Mouse (Mus musculus) lung, postnatal 0 days (tissue): ENCODE measurements around the gene Pigz. TPM values are rescaled to one million over a fixed set of nuclear protein-coding genes. Genes with fewer than 3 reads are reported as not detected.
"Not testable (repeated sequence)": the region's sequence is repeated elsewhere in the genome, so short reads cannot be mapped to it uniquely, and the experiment has no call there.

Experiments
- ATAC-seq: fragments of 200-750 bp; cut with Nextera tagmentation; 2 replicates; pipeline ENCODE4 v1.8.0; 2017; ENCODE audit warnings: moderate library complexity
- DNase-seq: peaks from one replicate; pipeline ENCODE4 v3.0.0-alpha.2; 2016; ENCODE audit warnings: low spot score
- H3K27ac ChIP-seq: fragments of 300-500 bp; sonication (generic); 2 replicates; pipeline ENCODE4 v1.5.1; 2014; ENCODE audit warnings: antibody characterized with exemption, mild to moderate bottlenecking, low read length, mixed read lengths
- H3K27me3 ChIP-seq: fragments of 300-500 bp; sonication (generic); replicated peaks from 2 replicates; pipeline ENCODE4 v1.6.1; 2014; ENCODE audit warnings: low read length, mixed read lengths; ENCODE audit not compliant: insufficient read depth
- H3K36me3 ChIP-seq: fragments of 300-500 bp; sonication (generic); 2 replicates; pipeline ENCODE4 v1.6.1; 2014; ENCODE audit warnings: low read length, mixed read lengths; ENCODE audit not compliant: insufficient read depth
- H3K4me1 ChIP-seq: fragments of 300-500 bp; sonication (generic); 2 replicates; pipeline ENCODE4 v1.6.1; 2014; ENCODE audit warnings: antibody characterized with exemption, low read depth, low read length, mixed read lengths; ENCODE audit not compliant: insufficient read depth
- H3K4me2 ChIP-seq: fragments of 300-500 bp; sonication (generic); replicated peaks from 2 replicates; pipeline ENCODE4 v1.6.1; 2014; ENCODE audit warnings: low read depth, mild to moderate bottlenecking, low read length, moderate library complexity, mixed read lengths
- H3K4me3 ChIP-seq: fragments of 300-500 bp; sonication (generic); 2 replicates; pipeline ENCODE4 v1.5.1; 2014; ENCODE audit warnings: low read depth, low read length
- H3K9ac ChIP-seq: fragments of 300-500 bp; sonication (generic); replicated peaks from 2 replicates; pipeline ENCODE4 v1.6.1; 2014; ENCODE audit warnings: low read depth, mild to moderate bottlenecking
- H3K9me3 ChIP-seq: fragments of 300-500 bp; sonication (generic); 2 replicates; pipeline ENCODE4 v1.6.1; 2016; ENCODE audit warnings: low read length, mixed read lengths
- CTCF ChIP-seq: IDR thresholded peaks from 2 replicates; pipeline ENCODE4 v1.5.1; 2016; ENCODE audit warnings: antibody characterized with exemption, mild to moderate bottlenecking
- EP300 ChIP-seq: IDR thresholded peaks from 2 replicates; pipeline ENCODE4 v1.6.1; 2016; ENCODE audit warnings: antibody characterized with exemption, mild to moderate bottlenecking, control low read depth
- WGBS: fragments of 180-500 bp; shearing (Covaris S2); extraction: QIAGEN DNeasy Blood & Tissue Kit; methylation state at CpG from one replicate; pipeline ENCODE4 v1.1.7; 2014; 5-methylcytosine and 5-hydroxymethylcytosine counted together
- polyA plus RNA-seq: library from polyadenylated mRNA; unstranded; fragments of >200 nt; fragmentation: Nextera tagmentation; extraction: Ambion mirVana; gene quantifications from 2 replicates; pipeline ENCODE4 v1.2.1, GENCODE M21; 2015

Gene Pigz
- polyA plus RNA-seq, 1 experiment from 2014 or later: 0.30 TPM

GRCm38 (mm10) chr16:31945372-31945771, 11.7 kb downstream of the Pigz start:
- TF ChIP-seq EP300 (no peak), CTCF (no peak)
- ATAC-seq (no peak), DNase-seq (no peak)
- no peak overlapping the region for H3K27ac ChIP-seq
- H3K27me3 ChIP-seq: no peaks in the 10 kb centered on the region
- no peak overlapping the region for H3K9ac ChIP-seq
- 77% methylated on average over 6 of the region's 6 CpGs for WGBS
- no peak overlapping the region for H3K4me3 ChIP-seq
- H3K4me1 ChIP-seq: peaks cover 14% of the 10 kb centered on the region
- H3K36me3 ChIP-seq: no peaks in the 10 kb centered on the region
- no peaks in the 10 kb centered on the region for H3K9me3 ChIP-seq
- H3K4me2 ChIP-seq: no peak overlapping the region

GRCm38 (mm10) chr16:31945986-31946385, 12.3 kb downstream of the Pigz start:
- peaks cover 14% of the 10 kb centered on the region for H3K4me1 ChIP-seq
- H3K27me3 ChIP-seq, H3K36me3 ChIP-seq, H3K27ac ChIP-seq, ATAC-seq, DNase-seq, H3K9ac ChIP-seq, H3K9me3 ChIP-seq, H3K4me2 ChIP-seq, H3K4me3 ChIP-seq: not testable (repeated sequence)
- WGBS: 85% methylated on average over 6 of the region's 6 CpGs

- ATAC-seq (no peak), DNase-seq (no peak)
- WGBS: 18% methylated on average over 8 of the region's 8 CpGs
- Histone ChIP-seq H3K27me3 (no peaks in the 10 kb centered on the region), H3K4me2 (peak overlapping the region; percentile 69), H3K27ac (peak overlapping the region; percentile 90), H3K4me1 (peaks cover 14% of the 10 kb centered on the region), H3K4me3 (peak overlapping the region; percentile 95), H3K9ac (peak overlapping the region; percentile 92), H3K36me3 (0 out of 2 replicates have a peak, but pooled peaks cover 3% of the 10 kb centered on the region), H3K9me3 (no peaks in the 10 kb centered on the region)
- no peak for TF ChIP-seq EP300
- no peak for TF ChIP-seq CTCF
Measured at GRCm38 (mm10) chr16:31947333-31947732, 13.7 kb downstream of the Pigz start.

GRCm38 (mm10) chr16:31947901-31948316, 14.3 kb downstream of the Pigz start:
- 0 out of 2 replicates have a peak, but pooled peaks cover 3% of the 10 kb centered on the region for H3K36me3 ChIP-seq
- DNase-seq: peak; percentile 11
- TF ChIP-seq EP300: no peak
- no peak for TF ChIP-seq CTCF
- H3K4me2 ChIP-seq: peak overlapping the region; percentile 69
- peak overlapping the region; percentile 90 for H3K27ac ChIP-seq
- peaks cover 14% of the 10 kb centered on the region for H3K4me1 ChIP-seq
- no peaks in the 10 kb centered on the region for H3K9me3 ChIP-seq
- peak overlapping the region; percentile 95 for H3K4me3 ChIP-seq
- 1% methylated on average over 34 of the region's 38 CpGs for WGBS
- ATAC-seq: no peak; the same call in 1 of the 2 replicates
- no peaks in the 10 kb centered on the region for H3K27me3 ChIP-seq
- H3K9ac ChIP-seq: peak overlapping the region; percentile 92

- ATAC-seq: peak; percentile 97
- H3K4me3 ChIP-seq: peak within 1 kb of the TSS; percentile 95
- H3K9me3 ChIP-seq: no peaks in the 10 kb centered on the region
- peak within 1 kb of the TSS; percentile 90 for H3K27ac ChIP-seq
- 0 out of 2 replicates have a peak, but pooled peaks cover 3% of the 10 kb centered on the region for H3K36me3 ChIP-seq
- 0 out of 2 replicates have a peak, but pooled peaks have one; percentile 17 for TF ChIP-seq CTCF
- no peak for TF ChIP-seq EP300
- peak; percentile 97 for DNase-seq
- H3K4me2 ChIP-seq: peak within 1 kb of the TSS; percentile 69
- WGBS: under 1% methylated on average over 54 of the region's 55 CpGs
- H3K27me3 ChIP-seq: no peaks in the 10 kb centered on the region
- H3K9ac ChIP-seq: peak within 1 kb of the TSS; percentile 92
- peaks cover 14% of the 10 kb centered on the region for H3K4me1 ChIP-seq
Measured at GRCm38 (mm10) chr16:31948345-31948774, 14.7 kb downstream of the Pigz start, which contains the start of the genes 0610012G03Rik and Ncbp2. Gene 0610012G03Rik (minus strand): TSS chr16:31948494. Gene Ncbp2 (plus strand): TSS chr16:31948513.

- Histone ChIP-seq H3K4me3 (no peak overlapping the region), H3K4me1 (no peaks in the 10 kb centered on the region), H3K4me2 (no peak overlapping the region), H3K27ac (no peak overlapping the region), H3K36me3 (peaks cover 16% of the 10 kb centered on the region), H3K9me3 (no peaks in the 10 kb centered on the region), H3K27me3 (no peaks in the 10 kb centered on the region), H3K9ac (no peak overlapping the region)
- WGBS: 82% methylated on average over 7 of the region's 7 CpGs
- no peak for DNase-seq
- TF ChIP-seq CTCF: no peak
- TF ChIP-seq EP300: no peak
- ATAC-seq: no peak
Measured at GRCm38 (mm10) chr16:31963224-31963623, 29.6 kb downstream of the Pigz start.

- Histone ChIP-seq H3K9ac (no peak overlapping the region), H3K36me3 (peaks cover 11% of the 10 kb centered on the region), H3K4me2 (no peak overlapping the region), H3K27ac (no peak overlapping the region), H3K4me1 (no peaks in the 10 kb centered on the region), H3K4me3 (no peak overlapping the region), H3K9me3 (no peaks in the 10 kb centered on the region), H3K27me3 (no peaks in the 10 kb centered on the region)
- DNase-seq (no peak), ATAC-seq (no peak)
- TF ChIP-seq EP300 (no peak), CTCF (no peak)
- 91% methylated on average over 4 of the region's 4 CpGs for WGBS
Measured at GRCm38 (mm10) chr16:31975258-31975657, 41.6 kb downstream of the Pigz start.
